Mouse (Mus musculus): ENCODE data around the gene Plekhn1. TPM values are rescaled to one million over a fixed set of nuclear protein-coding genes. Genes with fewer than 3 reads are reported as not detected.

The Plekhn1 gene
- polyA plus RNA-seq (2015; fragmentation: Nextera tagmentation; extraction: Ambion mirVana) = 20.0 and 22.1 TPM in 2 replicates

- H3K4me1 ChIP-seq = peaks cover 16% of the 10 kb centered on the region
- H3K4me3 ChIP-seq (replicated peaks) = peak within 1 kb of the TSS; percentile 79
- no peaks in the 10 kb centered on the region for H3K9me3 ChIP-seq
- no peaks in the 10 kb centered on the region for H3K27me3 ChIP-seq (replicated peaks)
- ATAC-seq (ENCODE audit: insufficient read depth, low FRiP score, low read depth) = peak; percentile 19; the same call in 1 of the 2 replicates
- peaks cover 27% of the 10 kb centered on the region for H3K36me3 ChIP-seq
- H3K27ac ChIP-seq = peak within 1 kb of the TSS; percentile 93
- H3K9ac ChIP-seq = peak within 1 kb of the TSS; percentile 48
- WGBS = under 1% methylated on average over 41 of the region's 48 CpGs
- H3K4me2 ChIP-seq = peak within 1 kb of the TSS; percentile 95
These were observed at the start of gene Plekhn1 for GRCm38 (mm10) chr4:156234701-156235213. Gene Plekhn1 (minus strand): TSS chr4:156234857.

GRCm38 (mm10) chr4:156255078-156255839, 20.6 kb upstream of the Plekhn1 start, which contains the start of gene Samd11:
Gene Samd11 (minus strand): TSS chr4:156255657.
- no peaks in the 10 kb centered on the region for H3K9me3 ChIP-seq
- no peak within 1 kb of the TSS for H3K27ac ChIP-seq
- ATAC-seq (ENCODE audit: insufficient read depth, low FRiP score, low read depth) = peak; percentile 54; the same call in 1 of the 2 replicates
- peak within 1 kb of the TSS; percentile 19 for H3K4me3 ChIP-seq (replicated peaks)
- H3K27me3 ChIP-seq (replicated peaks) = peaks cover 16% of the 10 kb centered on the region
- H3K4me2 ChIP-seq = peak within 1 kb of the TSS; percentile 37
- WGBS = 10% methylated on average over 26 of the region's 26 CpGs
- H3K9ac ChIP-seq = no peak within 1 kb of the TSS
- peaks cover 6% of the 10 kb centered on the region; the same call in 1 of the 2 replicates for H3K4me1 ChIP-seq
- H3K36me3 ChIP-seq = no peaks in the 10 kb centered on the region

DNA sequence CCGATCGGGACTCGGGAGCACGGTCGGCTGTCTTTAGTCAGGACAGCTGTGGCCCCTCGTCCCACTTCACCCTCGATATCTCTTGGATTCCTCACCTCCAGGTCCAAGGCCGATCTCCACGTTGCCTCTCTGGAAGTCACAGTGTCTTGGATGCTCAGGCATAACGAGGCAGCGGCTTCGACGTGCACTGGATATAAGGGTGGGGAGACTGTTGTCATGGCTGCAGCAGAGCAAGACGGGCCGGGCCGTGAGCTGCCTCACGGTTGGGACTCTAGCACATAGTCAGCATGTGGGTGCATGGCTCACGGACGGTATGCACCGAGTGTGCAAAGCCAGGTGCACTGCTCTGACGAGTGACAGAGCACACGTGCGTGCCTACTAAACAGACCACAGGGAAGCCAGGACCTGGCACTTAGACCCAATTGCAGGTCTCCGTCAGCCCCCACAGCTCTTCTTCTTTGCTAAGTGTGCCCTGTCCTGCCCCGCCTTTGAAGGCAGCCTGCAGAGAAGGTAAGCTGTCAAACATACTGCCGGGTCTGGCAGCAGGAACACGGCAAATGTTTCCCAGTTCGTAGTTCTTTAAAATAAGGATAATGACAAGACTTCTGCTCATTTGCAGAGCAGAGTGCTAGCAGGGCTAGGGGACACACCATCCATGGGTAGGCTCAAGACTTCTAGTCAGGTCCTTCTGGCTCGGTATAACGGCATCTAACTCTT, 19.9 kb upstream of the Plekhn1 start:
- peak; percentile 75 for ATAC-seq (ENCODE audit: insufficient read depth, low FRiP score, low read depth)
- H3K4me2 ChIP-seq = peak overlapping the region; percentile 37
- H3K9ac ChIP-seq = no peak overlapping the region
- H3K9me3 ChIP-seq = no peaks in the 10 kb centered on the region
- H3K27me3 ChIP-seq (replicated peaks) = peaks cover 16% of the 10 kb centered on the region
- WGBS = 3% methylated on average over 26 of the region's 30 CpGs
- peak overlapping the region; percentile 19 for H3K4me3 ChIP-seq (replicated peaks)
- peaks cover 6% of the 10 kb centered on the region; the same call in 1 of the 2 replicates for H3K4me1 ChIP-seq
- no peak overlapping the region for H3K27ac ChIP-seq
- H3K36me3 ChIP-seq = no peaks in the 10 kb centered on the region

DNA sequence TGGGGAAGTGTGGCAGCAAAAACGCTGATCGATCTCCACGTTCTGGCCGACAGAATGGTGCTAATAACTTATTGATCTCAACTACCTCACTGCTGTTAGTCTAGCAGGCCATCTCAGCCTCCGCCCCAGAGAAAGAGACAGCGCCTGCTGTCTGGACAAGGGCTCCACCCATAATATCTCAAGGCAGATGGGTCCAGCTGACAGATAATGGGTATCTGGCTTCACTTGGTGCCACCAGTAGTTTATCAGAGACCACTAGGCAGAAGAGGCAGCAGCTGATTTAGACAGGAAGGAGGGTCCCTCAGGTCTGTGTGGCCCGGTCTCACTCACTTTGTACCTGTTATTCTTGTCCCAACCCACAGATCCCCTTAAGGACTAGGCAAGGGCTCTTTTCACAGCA, 18.4 kb upstream of the Plekhn1 start:
- Histone ChIP-seq H3K27ac (no peak overlapping the region), H3K9me3 (no peaks in the 10 kb centered on the region), H3K27me3 (replicated peaks) (peaks cover 16% of the 10 kb centered on the region), H3K4me3 (replicated peaks) (no peak overlapping the region), H3K4me2 (no peak overlapping the region), H3K9ac (no peak overlapping the region), H3K4me1 (peaks cover 6% of the 10 kb centered on the region; the same call in 1 of the 2 replicates), H3K36me3 (peaks cover 11% of the 10 kb centered on the region)
- peak; percentile 86 for ATAC-seq (ENCODE audit: insufficient read depth, low FRiP score, low read depth)
- WGBS = 42% methylated on average over 7 of the region's 7 CpGs

- Histone ChIP-seq H3K4me1 (peaks cover 6% of the 10 kb centered on the region; the same call in 1 of the 2 replicates), H3K9ac (no peak overlapping the region), H3K9me3 (no peaks in the 10 kb centered on the region), H3K4me3 (replicated peaks) (no peak overlapping the region), H3K36me3 (peaks cover 14% of the 10 kb centered on the region), H3K4me2 (no peak overlapping the region), H3K27me3 (replicated peaks) (peaks cover 16% of the 10 kb centered on the region), H3K27ac (no peak overlapping the region)
- ATAC-seq (ENCODE audit: insufficient read depth, low FRiP score, low read depth) = no peak
- 42% methylated on average over 3 of the region's 3 CpGs for WGBS
These were observed 18.0 kb upstream of the Plekhn1 start for GRCm38 (mm10) chr4:156252619-156253018.

- 28% methylated on average over 7 of the region's 7 CpGs for WGBS
- Histone ChIP-seq H3K9ac (no peak overlapping the region), H3K9me3 (no peaks in the 10 kb centered on the region), H3K4me3 (replicated peaks) (no peak overlapping the region), H3K4me2 (no peak overlapping the region), H3K4me1 (peaks cover 6% of the 10 kb centered on the region; the same call in 1 of the 2 replicates), H3K27ac (no peak overlapping the region), H3K36me3 (peaks cover 17% of the 10 kb centered on the region), H3K27me3 (replicated peaks) (peaks cover 16% of the 10 kb centered on the region)
- ATAC-seq (ENCODE audit: insufficient read depth, low FRiP score, low read depth) = no peak
These were observed 17.5 kb upstream of the Plekhn1 start for GRCm38 (mm10) chr4:156252140-156252539.

GRCm38 (mm10) chr4:156251081-156251480, 16.4 kb upstream of the Plekhn1 start:
- no peak for ATAC-seq (ENCODE audit: insufficient read depth, low FRiP score, low read depth)
- WGBS = 56% methylated on average over 8 of the region's 8 CpGs

GRCm38 (mm10) chr4:156249567-156249966, 14.9 kb upstream of the Plekhn1 start:
- no peak overlapping the region for H3K9ac ChIP-seq
- H3K9me3 ChIP-seq = no peaks in the 10 kb centered on the region
- 59% methylated on average over 11 of the region's 11 CpGs for WGBS
- H3K4me3 ChIP-seq (replicated peaks) = no peak overlapping the region
- H3K4me2 ChIP-seq = no peak overlapping the region
- H3K4me1 ChIP-seq = peaks cover 4% of the 10 kb centered on the region; the same call in 1 of the 2 replicates
- peaks cover 40% of the 10 kb centered on the region for H3K36me3 ChIP-seq
- ATAC-seq (ENCODE audit: insufficient read depth, low FRiP score, low read depth) = no peak
- no peak overlapping the region for H3K27ac ChIP-seq
- peaks cover 4% of the 10 kb centered on the region for H3K27me3 ChIP-seq (replicated peaks)

More at GRCm38 (mm10) chr4:156251081-156251480, 16.4 kb upstream of the Plekhn1 start:
- no peaks in the 10 kb centered on the region for H3K9me3 ChIP-seq
- H3K36me3 ChIP-seq = peaks cover 27% of the 10 kb centered on the region
- no peak overlapping the region for H3K27ac ChIP-seq
- H3K4me3 ChIP-seq (replicated peaks) = no peak overlapping the region
- peaks cover 16% of the 10 kb centered on the region for H3K27me3 ChIP-seq (replicated peaks)
- no peak overlapping the region for H3K4me2 ChIP-seq
- peaks cover 6% of the 10 kb centered on the region; the same call in 1 of the 2 replicates for H3K4me1 ChIP-seq
- no peak overlapping the region for H3K9ac ChIP-seq

DNA sequence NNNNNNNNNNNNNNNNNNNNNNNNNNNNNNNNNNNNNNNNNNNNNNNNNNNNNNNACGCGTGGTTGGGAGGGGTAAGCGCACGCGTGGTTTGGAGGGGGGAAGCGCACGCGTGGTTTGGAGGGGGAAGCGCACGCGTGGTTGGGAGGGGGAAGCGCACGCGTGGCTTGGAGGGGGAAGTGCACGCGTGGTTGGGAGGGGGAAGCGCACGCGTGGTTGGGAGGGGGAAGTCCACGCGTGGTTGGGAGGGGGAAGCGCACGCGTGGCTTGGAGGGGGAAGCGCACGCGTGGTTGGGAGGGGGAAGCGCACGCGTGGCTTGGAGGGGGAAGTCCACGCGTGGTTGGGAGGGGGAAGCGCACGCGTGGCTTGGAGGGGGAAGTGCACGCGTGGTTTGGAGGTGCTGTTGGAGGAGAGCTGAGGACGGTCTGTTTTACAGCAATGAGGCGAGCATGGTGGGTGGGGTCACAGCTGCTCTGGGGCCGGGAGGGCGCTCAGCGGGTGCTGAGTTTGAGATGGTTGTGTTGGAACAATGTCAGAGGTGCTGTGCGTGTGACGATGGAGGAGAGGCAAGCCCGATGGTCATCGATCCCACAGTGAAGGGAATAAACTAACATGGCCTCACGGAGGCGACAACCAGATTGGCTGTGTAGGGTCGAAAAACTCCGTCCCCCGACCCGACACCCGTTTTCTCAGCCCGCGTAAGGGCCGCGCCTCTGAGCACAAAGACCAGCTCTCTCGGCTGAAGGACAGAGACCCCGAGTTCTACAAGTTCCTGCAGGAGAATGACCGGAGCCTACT, 2.2 kb upstream of the Plekhn1 start:
- peak overlapping the region; percentile 35; the same call in 1 of the 2 replicates for H3K27ac ChIP-seq

GRCm38 (mm10) chr4:156235808-156236533, 1.3 kb upstream of the Plekhn1 start, which contains the start of gene Noc2l:
Gene Noc2l (plus strand): TSS chr4:156236010.
- peak within 1 kb of the TSS; percentile 44 for H3K9ac ChIP-seq
- H3K9me3 ChIP-seq = no peaks in the 10 kb centered on the region
- H3K27ac ChIP-seq = peak within 1 kb of the TSS; percentile 93
- under 1% methylated on average over 90 of the region's 90 CpGs for WGBS
- no peaks in the 10 kb centered on the region for H3K27me3 ChIP-seq (replicated peaks)
- H3K4me3 ChIP-seq (replicated peaks) = peak within 1 kb of the TSS; percentile 79
- peak within 1 kb of the TSS; percentile 95 for H3K4me2 ChIP-seq
- peak; percentile 92 for ATAC-seq (ENCODE audit: insufficient read depth, low FRiP score, low read depth)
- peaks cover 16% of the 10 kb centered on the region for H3K4me1 ChIP-seq
- peaks cover 33% of the 10 kb centered on the region for H3K36me3 ChIP-seq

More for the DNA sequence above, 2.2 kb upstream of the Plekhn1 start:
- peak overlapping the region; percentile 95 for H3K4me2 ChIP-seq
- H3K4me1 ChIP-seq = peaks cover 16% of the 10 kb centered on the region
- peak overlapping the region; percentile 79 for H3K4me3 ChIP-seq (replicated peaks)
- peaks cover 40% of the 10 kb centered on the region for H3K36me3 ChIP-seq
- WGBS = 22% methylated on average over 58 of the region's 60 CpGs
- no peak overlapping the region for H3K9ac ChIP-seq
- H3K9me3 ChIP-seq = no peaks in the 10 kb centered on the region
- H3K27me3 ChIP-seq (replicated peaks) = no peaks in the 10 kb centered on the region
- ATAC-seq (ENCODE audit: insufficient read depth, low FRiP score, low read depth) = no peak
